Mouse (Mus musculus) embryo, embryonic 11 days (tissue): ENCODE measurements around the gene Timm50.

Source experiments
- DNase-seq: peaks from one replicate; pipeline ENCODE4 v3.0.0-alpha.2; 2015

Timm50 gene

GRCm38 (mm10) chr7:28325293-28325692 is 13.4 kb upstream of the Timm50 start:
- DNase-seq: no peak

GRCm38 (mm10) chr7:28321974-28322720 is 10.3 kb upstream of the Timm50 start:
- DNase-seq: no peak

- no peak for DNase-seq
Observed at GRCm38 (mm10) chr7:28318714-28319113, 6.8 kb upstream of the Timm50 start.

- DNase-seq: no peak
Observed at GRCm38 (mm10) chr7:28318036-28318435, 6.2 kb upstream of the Timm50 start.

GRCm38 (mm10) chr7:28311151-28311925 is 534 bp downstream of the Timm50 start:
- no peak for DNase-seq

GRCm38 (mm10) chr7:28309737-28310136 is 2.1 kb downstream of the Timm50 start:
- peak; percentile 43 for DNase-seq

GRCm38 (mm10) chr7:28306216-28306615 is 5.7 kb downstream of the Timm50 start:
- DNase-seq: no peak

GRCm38 (mm10) chr7:28305641-28306040 is 6.2 kb downstream of the Timm50 start:
- DNase-seq: no peak

- DNase-seq: peak; percentile 85
Observed at GRCm38 (mm10) chr7:28301616-28302433, 10.0 kb downstream of the Timm50 start, which contains the start of gene Dll3. Dll3 (minus strand) TSS chr7:28302238.

- DNase-seq: peak; percentile 87
Observed at GRCm38 (mm10) chr7:28298837-28299625, 12.8 kb downstream of the Timm50 start.

GRCm38 (mm10) chr7:28294481-28294880 is 17.4 kb downstream of the Timm50 start:
- DNase-seq: peak; percentile 92

- DNase-seq: peak; percentile 67
Observed at GRCm38 (mm10) chr7:28290638-28291590, 21.0 kb downstream of the Timm50 start, which contains the start of gene Selenov. Selenov (minus strand) TSS chr7:28291186.

GRCm38 (mm10) chr7:28290165-28290564 is 21.7 kb downstream of the Timm50 start:
- DNase-seq: peak; percentile 61

GRCm38 (mm10) chr7:28280630-28281029 is 31.2 kb downstream of the Timm50 start:
- no peak for DNase-seq

GRCm38 (mm10) chr7:28278279-28278652 is 33.6 kb downstream of the Timm50 start:
- no peak for DNase-seq

GRCm38 (mm10) chr7:28277615-28278278 is 34.1 kb downstream of the Timm50 start, which contains the start of gene Eid2b:
Eid2b (plus strand) TSS chr7:28277739.
- peak; percentile 93 for DNase-seq

GRCm38 (mm10) chr7:28277237-28277614 is 34.6 kb downstream of the Timm50 start:
- DNase-seq: no peak

GRCm38 (mm10) chr7:28271761-28272160 is 40.1 kb downstream of the Timm50 start:
- no peak for DNase-seq

- no peak for DNase-seq
Observed at GRCm38 (mm10) chr7:28269355-28269754, 42.5 kb downstream of the Timm50 start.

- no peak for DNase-seq
Observed at GRCm38 (mm10) chr7:28268576-28268975, 43.3 kb downstream of the Timm50 start.
